Mouse (Mus musculus): ENCODE results near the gene Slamf9. TPM values are rescaled to one million over a fixed set of nuclear protein-coding genes. Genes with fewer than 3 reads are reported as not detected.
A peak's percentile ranks its signal among the peaks of the same experiment; 100 is the strongest.

Gene Slamf9
- polyA plus RNA-seq, 1 experiment, result 4.5 TPM

DNA sequence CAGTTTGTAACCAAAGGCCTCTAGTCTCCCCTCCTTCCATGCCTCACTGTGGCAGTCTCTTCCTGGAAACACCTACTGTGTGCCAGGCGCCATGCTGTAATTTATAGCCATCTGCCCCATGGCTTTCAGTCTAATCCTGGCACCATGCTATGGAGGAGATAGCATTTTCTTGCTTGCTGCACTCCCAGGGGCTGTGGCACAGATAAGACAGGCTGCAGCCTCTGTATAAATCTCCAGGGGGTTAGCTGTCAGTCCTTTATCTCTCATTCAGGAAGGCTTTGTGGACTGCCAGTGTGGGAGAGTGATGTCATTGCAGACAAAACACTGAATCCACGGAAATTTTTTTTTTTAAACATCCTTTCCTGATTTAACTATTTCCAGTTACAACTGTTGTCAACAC, 33.0 kb downstream of the Slamf9 start:
- H3K4me1 ChIP-seq (ENCODE audit: control insufficient read depth, insufficient read depth, insufficient read length, low read length), result peaks cover 21% of the 10 kb centered on the region
- H3K27ac ChIP-seq (replicated peaks; ENCODE audit: low read depth, low read length), result no peak overlapping the region

DNA sequence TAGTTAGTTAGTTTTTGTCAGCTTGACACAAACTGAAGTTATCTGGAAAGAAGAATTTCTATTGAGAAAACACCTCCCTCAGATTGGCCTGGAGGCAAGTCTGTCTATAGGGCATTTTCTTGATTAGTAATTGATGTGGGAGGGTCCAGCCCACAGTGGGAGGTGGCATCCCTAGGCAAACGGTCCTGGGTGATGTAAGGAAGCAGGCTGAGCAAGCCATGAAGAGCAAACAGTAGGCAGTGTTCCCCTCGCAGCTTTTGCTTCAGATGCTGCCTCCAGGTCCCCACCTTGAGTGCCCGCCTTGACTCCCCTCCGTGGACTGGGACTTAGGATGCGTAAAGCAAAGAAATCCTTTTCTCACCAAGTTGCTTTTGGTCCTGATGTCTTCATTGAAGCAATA, 34.1 kb downstream of the Slamf9 start:
- no peak overlapping the region for H3K27ac ChIP-seq (replicated peaks; ENCODE audit: low read depth, low read length)
- no peak overlapping the region for H3K4me3 ChIP-seq (ENCODE audit: insufficient read depth, low read depth, low read length)
- H3K4me1 ChIP-seq (ENCODE audit: control insufficient read depth, insufficient read depth, insufficient read length, low read length), result peaks cover 26% of the 10 kb centered on the region

More for the DNA sequence above, 33.0 kb downstream of the Slamf9 start:
- no peak overlapping the region for H3K4me3 ChIP-seq (ENCODE audit: insufficient read depth, low read depth, low read length)

DNA sequence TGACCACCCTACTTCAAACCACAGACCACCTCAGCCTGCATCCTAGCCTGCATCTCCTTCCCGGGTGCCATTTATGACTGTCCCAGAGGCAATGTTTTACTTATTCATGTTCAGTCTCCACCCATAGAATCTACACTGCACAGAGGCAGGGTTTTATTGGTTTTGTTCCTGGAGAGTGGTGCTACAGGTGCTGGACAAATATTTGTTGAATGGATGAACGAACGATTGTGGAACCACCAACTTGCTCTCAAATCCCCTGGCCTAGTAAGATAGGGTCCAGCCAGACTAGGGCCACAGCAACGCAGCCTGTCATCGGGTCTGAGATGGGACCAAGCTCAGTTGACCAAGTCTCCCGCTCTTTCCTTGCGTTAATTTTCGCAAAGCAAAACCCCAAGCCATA, 34.8 kb downstream of the Slamf9 start:
- no peak overlapping the region for H3K4me3 ChIP-seq (ENCODE audit: insufficient read depth, low read depth, low read length)
- H3K27ac ChIP-seq (replicated peaks; ENCODE audit: low read depth, low read length), result no peak overlapping the region
- H3K4me1 ChIP-seq (ENCODE audit: control insufficient read depth, insufficient read depth, insufficient read length, low read length), result peaks cover 27% of the 10 kb centered on the region; the same call in 1 of the 2 replicates

DNA sequence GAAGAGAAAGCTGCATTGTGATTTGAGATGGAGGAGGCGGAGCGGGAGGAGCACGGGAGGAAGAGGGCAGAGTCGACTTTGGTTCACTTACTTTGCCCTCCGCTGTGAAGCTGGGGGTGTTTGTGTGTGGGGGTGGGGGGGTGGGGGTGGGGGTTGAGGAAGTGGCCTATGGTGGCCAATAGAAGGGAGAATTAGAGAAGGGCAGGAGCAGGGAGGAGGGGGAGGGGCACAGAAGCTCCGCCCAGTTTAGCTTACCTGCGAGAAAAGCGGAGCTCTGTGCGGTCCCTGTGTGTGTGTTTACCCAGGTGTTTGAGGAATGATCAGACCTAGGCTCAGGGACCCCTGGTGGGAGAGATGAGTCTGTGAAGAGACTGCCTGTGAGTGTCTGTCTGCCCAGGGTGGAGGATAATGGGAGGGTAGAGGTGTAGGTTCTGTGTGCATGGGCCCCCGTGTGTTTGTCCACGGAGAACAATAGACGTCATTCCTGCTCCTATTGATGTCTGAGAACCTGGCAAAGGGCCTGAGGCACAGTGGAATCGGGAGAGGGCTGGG, 35.3 kb downstream of the Slamf9 start:
- Histone ChIP-seq H3K4me3 (ENCODE audit: insufficient read depth, low read depth, low read length) (no peak overlapping the region), H3K4me1 (ENCODE audit: control insufficient read depth, insufficient read depth, insufficient read length, low read length) (peaks cover 31% of the 10 kb centered on the region; the same call in 1 of the 2 replicates), H3K27ac (replicated peaks; ENCODE audit: low read depth, low read length) (no peak overlapping the region)

DNA sequence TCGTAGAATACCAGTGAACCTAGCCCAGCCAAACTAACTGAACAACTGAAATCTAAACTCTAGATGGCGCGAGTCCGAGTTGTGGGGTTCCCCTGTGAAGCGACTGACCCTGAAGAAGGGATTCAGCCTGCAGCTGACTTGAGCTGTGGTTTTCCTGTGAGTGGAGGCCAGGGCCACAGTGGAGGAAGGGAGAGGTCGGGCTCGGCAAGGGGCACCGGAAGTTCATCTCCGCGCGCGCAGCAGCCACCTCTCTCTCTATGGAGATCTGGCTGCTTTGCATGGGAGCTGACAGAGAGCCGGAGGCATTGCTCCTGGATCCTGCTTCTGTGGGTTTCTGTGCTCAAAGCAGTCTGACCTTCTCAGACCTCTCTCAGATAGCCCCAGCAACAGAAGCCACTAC, 37.8 kb downstream of the Slamf9 start:
- Histone ChIP-seq H3K27ac (replicated peaks; ENCODE audit: low read depth, low read length) (peak overlapping the region; percentile 77), H3K4me3 (ENCODE audit: insufficient read depth, low read depth, low read length) (peak overlapping the region; percentile 17), H3K4me1 (ENCODE audit: control insufficient read depth, insufficient read depth, insufficient read length, low read length) (peaks cover 33% of the 10 kb centered on the region; the same call in 1 of the 2 replicates)

DNA sequence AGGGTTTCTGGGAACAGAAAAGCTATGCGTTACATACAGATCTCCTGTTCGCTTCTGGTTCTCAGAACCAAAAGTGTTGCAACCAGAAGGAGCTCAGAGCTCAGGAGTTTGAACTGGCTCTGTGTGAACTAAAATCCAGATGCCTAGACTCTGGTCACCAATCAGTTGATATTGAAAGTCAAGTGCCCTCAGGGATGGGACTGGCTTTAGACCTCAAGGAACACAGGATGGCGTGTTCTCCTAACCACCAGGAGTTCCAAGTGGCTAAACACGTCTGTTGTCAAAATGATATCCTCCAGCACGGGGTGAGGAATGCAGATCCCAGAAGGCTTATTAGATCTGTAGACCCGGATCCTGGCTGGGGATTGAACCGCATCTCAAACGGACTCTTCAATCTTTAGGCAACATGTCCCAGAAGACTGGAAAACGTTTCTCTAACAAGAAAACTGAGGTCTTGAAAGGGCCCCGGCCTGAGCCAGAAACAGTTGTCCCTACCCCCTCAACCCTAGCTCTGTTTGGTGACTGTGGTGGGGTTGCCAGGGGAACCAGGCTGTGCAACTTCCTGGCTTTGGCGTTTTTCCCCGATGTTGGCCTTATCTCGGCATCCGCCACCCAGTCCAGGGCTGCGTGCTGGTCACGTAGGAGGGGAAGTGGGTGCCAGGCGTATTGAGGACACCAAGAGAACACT, 38.5 kb downstream of the Slamf9 start:
- Histone ChIP-seq H3K27ac (replicated peaks; ENCODE audit: low read depth, low read length) (peak overlapping the region; percentile 77), H3K4me3 (ENCODE audit: insufficient read depth, low read depth, low read length) (0 out of 2 replicates have a peak overlapping the region, but pooled peaks have one; percentile 17), H3K4me1 (ENCODE audit: control insufficient read depth, insufficient read depth, insufficient read length, low read length) (peaks cover 28% of the 10 kb centered on the region; the same call in 1 of the 2 replicates)

DNA sequence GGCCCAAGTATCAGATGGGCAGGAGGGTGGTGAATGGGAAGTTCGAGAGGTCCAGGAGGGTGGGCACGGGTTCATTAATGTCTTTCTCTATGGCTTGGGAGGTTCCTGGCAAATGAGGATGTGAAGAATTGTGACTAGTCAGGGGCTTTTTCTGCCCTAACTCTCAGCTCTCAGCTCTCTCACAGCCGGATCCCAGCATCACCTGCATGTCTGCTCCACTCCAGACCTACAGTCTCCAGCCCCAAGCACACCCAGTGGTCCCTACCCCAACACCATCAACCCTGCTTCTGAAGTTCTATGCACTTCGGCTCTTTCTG, 39.0 kb downstream of the Slamf9 start:
- H3K4me3 ChIP-seq (ENCODE audit: insufficient read depth, low read depth, low read length), result no peak overlapping the region
- H3K4me1 ChIP-seq (ENCODE audit: control insufficient read depth, insufficient read depth, insufficient read length, low read length), result peaks cover 28% of the 10 kb centered on the region; the same call in 1 of the 2 replicates
- peak overlapping the region; percentile 77 for H3K27ac ChIP-seq (replicated peaks; ENCODE audit: low read depth, low read length)

DNA sequence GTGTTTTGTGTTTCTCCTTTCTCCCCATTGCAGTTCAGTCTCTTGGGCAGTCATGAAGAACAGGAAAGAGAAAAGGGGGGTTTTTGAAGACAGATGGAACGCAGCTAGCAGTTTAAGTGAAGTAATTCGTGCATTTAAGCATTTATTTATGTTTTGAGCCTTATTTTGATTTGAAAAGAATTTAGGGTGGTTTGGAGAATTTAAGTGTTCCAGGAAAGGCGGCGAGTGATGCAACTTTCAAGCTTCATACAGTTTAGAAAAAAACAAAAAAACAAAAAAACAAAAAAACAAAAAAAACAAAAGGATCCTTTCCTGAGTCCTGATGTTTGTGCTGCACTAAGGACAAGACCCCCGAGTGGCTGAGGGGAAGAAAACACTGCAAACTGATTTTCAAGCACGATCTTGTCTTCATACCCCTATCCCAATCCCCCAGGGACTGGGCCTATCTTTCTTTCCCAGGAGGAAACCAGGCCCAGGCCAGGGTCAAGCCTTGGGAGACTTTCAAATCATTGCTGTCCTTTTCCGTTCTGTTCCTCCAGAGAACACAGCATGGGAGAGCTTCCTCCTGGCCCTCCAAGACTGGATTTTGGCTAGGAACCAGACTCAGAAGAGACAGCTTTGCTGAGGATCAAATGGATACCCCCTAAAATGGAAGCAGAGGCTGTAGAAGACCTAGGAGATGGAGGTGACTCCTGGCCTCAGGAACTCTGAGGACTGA, 39.6 kb downstream of the Slamf9 start:
- no peak overlapping the region for H3K4me3 ChIP-seq (ENCODE audit: insufficient read depth, low read depth, low read length)
- H3K27ac ChIP-seq (replicated peaks; ENCODE audit: low read depth, low read length), result peak overlapping the region; percentile 77

DNA sequence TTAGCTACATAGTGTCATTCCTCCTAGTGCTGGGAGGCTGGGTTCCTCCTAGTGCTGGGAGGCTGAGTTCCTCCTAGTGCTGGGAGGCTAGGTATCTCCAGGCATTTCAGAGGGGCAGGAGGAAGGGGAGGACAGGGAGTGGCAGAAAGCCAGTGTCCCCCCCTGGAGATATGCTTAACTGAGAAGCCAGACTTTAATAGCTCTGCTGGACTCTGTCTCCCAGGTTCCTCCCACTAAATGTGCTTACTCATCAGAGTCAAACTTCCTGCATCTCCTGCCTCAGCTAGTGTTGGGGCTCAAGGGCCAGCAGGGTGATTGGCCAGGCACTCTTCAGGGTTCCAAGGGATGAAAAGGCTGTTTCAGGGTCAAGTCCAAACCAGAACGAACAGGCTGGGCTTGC, 40.2 kb downstream of the Slamf9 start:
- H3K4me1 ChIP-seq (ENCODE audit: control insufficient read depth, insufficient read depth, insufficient read length, low read length), result peaks cover 36% of the 10 kb centered on the region; the same call in 1 of the 2 replicates
- peak overlapping the region; percentile 58 for H3K27ac ChIP-seq (replicated peaks; ENCODE audit: low read depth, low read length)
- H3K4me3 ChIP-seq (ENCODE audit: insufficient read depth, low read depth, low read length), result no peak overlapping the region

More for the DNA sequence above, 39.6 kb downstream of the Slamf9 start:
- H3K4me1 ChIP-seq (ENCODE audit: control insufficient read depth, insufficient read depth, insufficient read length, low read length), result peaks cover 30% of the 10 kb centered on the region; the same call in 1 of the 2 replicates

DNA sequence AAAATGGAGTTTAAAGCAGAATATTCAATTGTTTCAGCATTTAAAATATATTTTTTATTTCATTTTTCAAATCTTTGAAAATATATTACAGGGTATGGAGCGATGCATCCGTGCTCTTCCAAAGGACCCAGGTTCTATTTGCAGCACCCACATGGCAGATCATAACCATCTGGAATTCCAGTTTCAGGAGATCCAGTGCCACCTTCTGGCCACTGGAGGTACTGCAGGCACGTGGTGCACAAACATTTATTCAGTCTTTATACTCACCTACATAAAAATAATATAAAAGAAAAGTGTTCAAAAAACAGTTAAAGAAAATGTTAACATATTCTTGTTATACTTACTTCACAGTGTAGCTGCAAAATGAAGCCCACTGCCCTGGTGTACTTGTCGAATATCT, 42.9 kb downstream of the Slamf9 start:
- Histone ChIP-seq H3K4me1 (ENCODE audit: control insufficient read depth, insufficient read depth, insufficient read length, low read length) (peaks cover 35% of the 10 kb centered on the region; the same call in 1 of the 2 replicates), H3K4me3 (ENCODE audit: insufficient read depth, low read depth, low read length) (no peak overlapping the region), H3K27ac (replicated peaks; ENCODE audit: low read depth, low read length) (no peak overlapping the region)

DNA sequence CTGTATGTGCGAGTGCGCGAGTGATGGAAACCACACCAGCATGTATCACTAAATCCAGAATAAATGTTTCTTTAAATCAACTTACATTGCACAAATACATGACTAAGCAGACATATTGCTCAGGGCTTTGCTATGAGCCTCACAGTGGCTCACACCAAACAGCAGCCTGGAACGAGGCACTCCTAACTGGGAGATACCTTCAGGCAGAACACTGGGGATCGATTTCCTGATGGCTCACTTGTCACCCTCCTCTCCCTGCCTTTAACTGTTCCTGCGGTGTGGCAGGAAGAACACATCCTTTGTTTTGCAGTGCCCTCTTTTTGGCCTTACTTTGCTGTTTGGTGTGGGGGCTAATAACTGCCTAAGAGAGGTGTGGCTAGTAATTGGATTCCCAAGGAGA, 44.5 kb downstream of the Slamf9 start:
- H3K27ac ChIP-seq (replicated peaks; ENCODE audit: low read depth, low read length), result peak overlapping the region; percentile 96

DNA sequence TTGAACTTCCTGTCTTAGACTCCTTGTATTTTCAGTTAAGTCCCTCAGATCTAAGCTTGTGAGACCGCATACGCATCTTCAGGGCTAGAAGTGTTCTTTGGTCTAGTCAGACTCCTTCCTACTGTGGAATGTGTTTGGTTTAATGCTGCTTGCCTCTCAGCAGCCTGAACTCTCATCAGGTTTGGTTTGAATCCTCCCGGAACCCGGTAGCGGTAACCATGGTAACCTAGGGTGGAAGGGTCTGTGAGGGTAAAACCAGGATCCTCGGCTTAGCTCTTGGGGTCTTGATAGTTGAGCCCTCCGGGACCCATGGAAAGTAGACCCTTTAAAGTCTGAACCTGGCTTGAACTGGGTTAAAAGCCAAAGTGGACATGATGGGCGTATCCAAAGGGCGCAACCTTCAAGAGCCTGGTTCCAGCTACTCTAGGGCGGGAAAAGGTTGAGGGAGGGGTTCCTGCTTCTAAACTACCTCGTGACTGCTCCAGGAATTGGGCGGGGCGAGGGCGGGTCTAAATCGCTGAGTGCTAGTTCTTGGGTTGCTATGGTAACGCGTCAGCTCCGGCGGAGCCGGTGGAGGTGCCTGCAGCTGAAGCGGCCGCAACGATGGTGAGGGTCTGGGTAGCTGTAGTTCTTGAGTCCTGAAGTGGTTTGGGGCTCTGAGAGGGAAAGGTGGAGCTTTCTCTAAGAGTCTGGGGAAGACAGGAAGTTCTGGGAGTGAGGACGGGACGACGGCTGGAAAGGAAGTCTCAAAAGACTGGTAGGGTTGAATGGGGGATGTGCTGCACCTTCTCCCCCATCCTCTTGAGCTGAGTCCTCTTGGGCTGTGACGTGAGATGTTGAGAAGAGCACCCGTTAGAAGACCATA, 45.6 kb downstream of the Slamf9 start, which contains the start of gene Cfap45:
TSS of gene Cfap45 (plus strand) at position 226 of the 865 bp plus-strand sequence.
- H3K27ac ChIP-seq (replicated peaks; ENCODE audit: low read depth, low read length), result peak within 1 kb of the TSS; percentile 96
- peaks cover 24% of the 10 kb centered on the region for H3K4me1 ChIP-seq (ENCODE audit: control insufficient read depth, insufficient read depth, insufficient read length, low read length)
- H3K4me3 ChIP-seq (ENCODE audit: insufficient read depth, low read depth, low read length), result peak within 1 kb of the TSS; percentile 58

More for the DNA sequence above, 44.5 kb downstream of the Slamf9 start:
- H3K4me1 ChIP-seq (ENCODE audit: control insufficient read depth, insufficient read depth, insufficient read length, low read length), result peaks cover 29% of the 10 kb centered on the region
- H3K4me3 ChIP-seq (ENCODE audit: insufficient read depth, low read depth, low read length), result no peak overlapping the region

DNA sequence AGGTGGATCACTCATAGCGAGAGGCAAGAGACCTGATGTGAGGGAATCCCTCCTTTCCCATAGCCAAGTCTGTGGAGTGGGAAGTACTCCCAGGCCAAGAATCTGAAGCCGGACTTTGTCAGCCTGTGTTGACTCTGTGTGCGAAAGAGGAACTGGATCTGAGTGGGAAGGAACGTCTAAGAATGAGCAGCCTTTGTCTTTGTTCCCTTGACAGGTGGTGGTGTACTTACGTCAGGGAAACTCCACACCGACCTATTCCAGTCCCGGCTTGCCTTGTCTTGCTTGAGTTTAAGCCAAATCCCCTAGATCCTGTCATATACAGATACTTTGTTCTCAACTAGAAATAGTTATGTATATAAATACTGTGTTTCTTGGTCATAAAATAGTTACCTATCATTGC, 47.4 kb downstream of the Slamf9 start:
- Histone ChIP-seq H3K27ac (replicated peaks; ENCODE audit: low read depth, low read length) (peak overlapping the region; percentile 69), H3K4me1 (ENCODE audit: control insufficient read depth, insufficient read depth, insufficient read length, low read length) (peaks cover 28% of the 10 kb centered on the region), H3K4me3 (ENCODE audit: insufficient read depth, low read depth, low read length) (no peak overlapping the region)

DNA sequence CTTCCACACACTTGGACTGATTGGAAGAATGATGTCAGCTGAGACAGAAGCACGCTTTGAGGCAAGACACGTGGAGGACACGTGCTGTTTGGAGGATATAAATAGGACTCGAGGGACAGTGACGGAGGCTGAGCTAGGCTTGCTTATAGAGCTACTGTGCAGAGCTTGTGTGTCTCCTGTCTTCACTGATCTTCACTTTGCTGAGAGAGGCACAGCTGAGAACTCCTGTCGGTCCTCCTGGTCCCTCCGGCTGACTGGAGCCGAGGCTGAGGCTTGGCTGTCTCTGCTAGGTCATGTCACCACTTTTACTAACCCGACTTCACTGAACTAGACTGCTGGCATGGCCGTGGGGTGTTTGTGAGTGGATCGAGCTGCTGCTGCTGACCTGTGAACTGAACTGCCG, 48.5 kb downstream of the Slamf9 start:
- Histone ChIP-seq H3K4me3 (ENCODE audit: insufficient read depth, low read depth, low read length) (no peak overlapping the region), H3K27ac (replicated peaks; ENCODE audit: low read depth, low read length) (peak overlapping the region; percentile 19), H3K4me1 (ENCODE audit: control insufficient read depth, insufficient read depth, insufficient read length, low read length) (peaks cover 28% of the 10 kb centered on the region)
